In the genomic region with DNA sequence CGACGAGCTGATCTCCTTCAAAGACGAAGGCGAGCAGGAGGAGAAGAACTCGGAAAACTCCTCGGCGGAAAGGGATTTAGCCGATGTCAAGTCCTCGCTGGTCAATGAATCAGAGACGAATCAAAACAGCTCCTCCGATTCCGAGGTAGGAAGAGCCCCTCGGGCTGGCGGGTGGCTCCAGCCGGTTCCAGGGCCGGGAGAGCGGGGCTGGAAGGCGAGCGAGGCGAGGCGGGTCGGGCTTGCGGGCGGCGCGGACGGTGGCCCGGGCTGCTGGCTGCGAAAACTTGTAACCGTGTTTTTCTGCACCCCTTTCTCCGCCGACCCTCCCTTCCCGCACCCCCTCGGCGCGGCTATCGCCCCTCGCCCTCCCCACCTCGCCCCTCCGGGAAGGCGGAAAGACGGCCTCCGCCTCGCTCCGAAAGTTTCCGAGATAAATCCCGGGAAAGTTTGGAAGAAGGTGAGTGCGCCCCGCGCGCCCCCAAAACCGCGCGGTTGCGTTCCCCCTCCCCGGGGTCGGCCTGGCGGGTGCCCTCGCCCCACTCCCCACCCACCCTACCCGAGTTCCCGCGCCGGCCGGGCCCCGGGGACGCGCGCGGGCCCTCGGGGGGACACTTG, we compare ENCODE assay signal across 8 mouse cellular contexts. TPM values are rescaled to one million over a fixed set of nuclear protein-coding genes. Genes with fewer than 3 reads are reported as not detected.
DNase-seq lines count a peak whose midpoint lies in the region; ATAC-seq lines count a peak whose summit lies in the region.

No protein-coding gene starts in this region.

- peak; percentile 31 for DNase-seq in left cerebral cortex, postnatal 4 days
- DNase-seq in left cerebral cortex, adult 11 months (ENCODE audit: low spot score) = no peak
- peak; percentile 78 for DNase-seq in embryo, embryonic 11 days
- DNase-seq in lung, postnatal 4 days = peak; percentile 64 to 67

- H3K9ac ChIP-seq in heart, embryonic 12.5 days = peak overlapping the region; percentile 94
- H3K9ac ChIP-seq in kidney, embryonic 15.5 days = peak overlapping the region; percentile 94
- H3K9ac ChIP-seq in stomach, embryonic 14.5 days (replicated peaks; ENCODE audit: low read depth, low read length) = peak overlapping the region; percentile 98

- peak overlapping the region; percentile 99 for H3K27ac ChIP-seq in heart, embryonic 12.5 days (ENCODE audit: poor library complexity, severe bottlenecking)
- peak overlapping the region; percentile 97 for H3K27ac ChIP-seq in kidney, embryonic 15.5 days
- H3K27ac ChIP-seq in stomach, embryonic 14.5 days (ENCODE audit: low read length) = peak overlapping the region; percentile 99

- H3K4me1 ChIP-seq in heart, embryonic 12.5 days (replicated peaks) = peaks cover 27% of the 10 kb centered on the region
- H3K4me1 ChIP-seq in kidney, embryonic 15.5 days = peaks cover 50% of the 10 kb centered on the region
- peaks cover 27% of the 10 kb centered on the region for H3K4me1 ChIP-seq in stomach, embryonic 14.5 days (ENCODE audit: control insufficient read depth, insufficient read depth, low read length)

- H3K9me3 ChIP-seq in heart, embryonic 12.5 days (replicated peaks) = no peaks in the 10 kb centered on the region
- no peaks in the 10 kb centered on the region for H3K9me3 ChIP-seq in kidney, embryonic 15.5 days (replicated peaks)
- no peaks in the 10 kb centered on the region for H3K9me3 ChIP-seq in stomach, embryonic 14.5 days (ENCODE audit: control insufficient read depth, low read depth, low read length)

- intact Hi-C loops in left cerebral cortex, postnatal 4 days (cut with DNase I) = loop anchor here (5.0 kb wide), 1 partner anchor 155 kb away; no protein-coding TSS in a partner anchor

- ATAC-seq in heart, embryonic 12.5 days (ENCODE audit: insufficient number of reproducible peaks, low FRiP score) = no peak
- 0 out of 2 replicates have a peak, but pooled peaks have one; percentile 9 for ATAC-seq in kidney, embryonic 15.5 days (replicated peaks; ENCODE audit: low FRiP score)
- no peak for ATAC-seq in stomach, embryonic 14.5 days (ENCODE audit: insufficient number of reproducible peaks, insufficient read depth, low FRiP score, low read depth)
- ATAC-seq in monocyte, adult 5-6 weeks (replicated peaks; ENCODE audit: insufficient number of reproducible peaks, low FRiP score, low TSS enrichment, poor library complexity, severe bottlenecking) = no peak

- peak overlapping the region; percentile 97 for H3K4me2 ChIP-seq in heart, embryonic 12.5 days
- peak overlapping the region; percentile 92 for H3K4me2 ChIP-seq in kidney, embryonic 15.5 days
- H3K4me2 ChIP-seq in stomach, embryonic 14.5 days (replicated peaks; ENCODE audit: low read depth, low read length) = peak overlapping the region; percentile 44

- H3K36me3 ChIP-seq in heart, embryonic 12.5 days = no peaks in the 10 kb centered on the region
- no peaks in the 10 kb centered on the region for H3K36me3 ChIP-seq in kidney, embryonic 15.5 days
- H3K36me3 ChIP-seq in stomach, embryonic 14.5 days (ENCODE audit: control insufficient read depth, insufficient read depth, low read length) = no peaks in the 10 kb centered on the region

- H3K27me3 ChIP-seq in heart, embryonic 12.5 days (replicated peaks) = no peaks in the 10 kb centered on the region
- H3K27me3 ChIP-seq in kidney, embryonic 15.5 days = no peaks in the 10 kb centered on the region
- no peaks in the 10 kb centered on the region for H3K27me3 ChIP-seq in stomach, embryonic 14.5 days (ENCODE audit: control insufficient read depth, insufficient read depth, low read length)

- WGBS in heart, embryonic 12.5 days = under 1% methylated on average over 68 of the region's 70 CpGs
- WGBS in kidney, embryonic 15.5 days = under 1% methylated on average over 59 of the region's 70 CpGs
- under 1% methylated on average over 67 of the region's 70 CpGs for WGBS in stomach, embryonic 14.5 days

- peak overlapping the region; percentile 82 for H3K4me3 ChIP-seq in heart, embryonic 12.5 days
- H3K4me3 ChIP-seq in kidney, embryonic 15.5 days (replicated peaks) = peak overlapping the region; percentile 84
- peak overlapping the region; percentile 93 for H3K4me3 ChIP-seq in stomach, embryonic 14.5 days (ENCODE audit: low read depth, low read length)

RNA-seq across cellular contexts. Expression of a gene that starts 0.9 kb away (rescaled TPM):
- 10 to 100 TPM in 1 of 2 experiments, 1 to 10 TPM in 1; 9.6 to 11.9 TPM for total RNA-seq in left cerebral cortex, postnatal 4 days (2021)
- polyA plus RNA-seq in heart, embryonic 12.5 days (2016; fragmentation: Nextera tagmentation; extraction: Ambion mirVana) = 59.7 and 64.7 TPM in 2 replicates
- 61.3 and 61.7 TPM in 2 replicates for polyA plus RNA-seq in kidney, embryonic 15.5 days (2015; fragmentation: Nextera tagmentation; extraction: Ambion mirVana)
- 143 and 151 TPM in 2 replicates for polyA plus RNA-seq in stomach, embryonic 14.5 days (2014; fragmentation: Nextera tagmentation; extraction: Ambion mirVana)
- 11.3 to 16.3 TPM (median 15.3 TPM) in 3 replicates for total RNA-seq in monocyte, adult 5-6 weeks (2017)

Comparison
In these comparisons a context has a peak if more than half of its experiments do, and no peak if none do; other contexts are left out.
1. H3K4me2 ChIP-seq: peak in every context shown above with its lines; median percentile 97 in heart, embryonic 12.5 days; 92 in kidney, embryonic 15.5 days; 44 in stomach, embryonic 14.5 days.